Mouse (Mus musculus) CH12.LX (cell line): Measurements from ENCODE around the gene Syn3. TPM values are rescaled to one million over a fixed set of nuclear protein-coding genes. Genes with fewer than 3 reads are reported as not detected.

Experiments
- DNase-seq: peaks from one replicate; pipeline ENCODE4 v3.0.0-alpha.2; 2013; ENCODE audit errors: extremely low read depth
- H3K27ac ChIP-seq: 2 replicates; pipeline ENCODE4 v1.5.1; 2012; ENCODE audit warnings: low read depth, mild to moderate bottlenecking, control low read depth, moderate library complexity; ENCODE audit not compliant: insufficient read depth
- H3K27me3 ChIP-seq: replicated peaks from 2 replicates; pipeline ENCODE3; 2012; ENCODE audit warnings: inconsistent platforms
- H3K36me3 ChIP-seq, 2 experiments: replicated peaks in 1 of 2; 2 replicates each; pipeline versions ENCODE3 to v1.6.1; 2012; ENCODE audit warnings: inconsistent platforms in 1 of 2, low read length in 1 of 2, mild to moderate bottlenecking in 1 of 2, mixed read lengths in 1 of 2, moderate library complexity in 1 of 2; ENCODE audit not compliant: control insufficient read depth in 1 of 2, insufficient read depth in 1 of 2
- H3K4me1 ChIP-seq, 2 experiments: 2 replicates each; pipeline ENCODE4 v1.6.1; 2012; ENCODE audit warnings: inconsistent platforms in 1 of 2, moderate library complexity in 1 of 2; ENCODE audit not compliant: insufficient read depth in 2 of 2, control insufficient read depth in 1 of 2
- H3K4me2 ChIP-seq: 2 replicates; pipeline ENCODE4 v1.6.1; 2012; ENCODE audit warnings: low read depth, mild to moderate bottlenecking, control low read depth; ENCODE audit not compliant: poor library complexity, insufficient read depth, severe bottlenecking
- H3K4me3 ChIP-seq, 3 experiments: fragments of 150-350 bp in 1 of 3; sonication (generic) in 1 of 3; replicated peaks in 1 of 3; 2 replicates each; pipeline versions ENCODE3 to v1.5.1; 2011 to 2012; ENCODE audit warnings: low read depth in 2 of 3, low read length in 2 of 3, mild to moderate bottlenecking in 2 of 3, moderate library complexity in 2 of 3, control low read depth in 1 of 3, improper control_type of control experiment in 1 of 3, inconsistent platforms in 1 of 3, mixed read lengths in 1 of 3; ENCODE audit not compliant: poor library complexity in 1 of 3
- H3K79me2 ChIP-seq: replicated peaks from 2 replicates; pipeline ENCODE4 v1.6.1; 2012; ENCODE audit warnings: mild to moderate bottlenecking, moderate library complexity; ENCODE audit not compliant: control insufficient read depth, poor library complexity, insufficient read depth, severe bottlenecking; ENCODE audit errors: extremely low read depth
- H3K9ac ChIP-seq: 2 replicates; pipeline ENCODE4 v1.6.1; 2012; ENCODE audit warnings: low read depth, mild to moderate bottlenecking, control low read depth, moderate library complexity; ENCODE audit not compliant: insufficient read depth
- H3K9me3 ChIP-seq: replicated peaks from 2 replicates; pipeline ENCODE3; 2012; ENCODE audit warnings: low read length, inconsistent platforms, mixed read lengths
- CHD2 ChIP-seq: IDR thresholded peaks from 2 replicates; pipeline ENCODE4 v1.6.1; 2011; ENCODE audit warnings: low read length, improper control_type of control experiment
- E2F4 ChIP-seq: IDR thresholded peaks from 2 replicates; pipeline ENCODE4 v1.6.1; 2011; ENCODE audit warnings: low read depth, low read length, improper control_type of control experiment; ENCODE audit not compliant: insufficient replicate concordance
- ELF1 ChIP-seq: IDR thresholded peaks from 2 replicates; pipeline ENCODE4 v1.6.1; 2014; ENCODE audit warnings: low read depth, mild to moderate bottlenecking, inconsistent platforms, low read length, improper control_type of control experiment
- EP300 ChIP-seq: IDR thresholded peaks from 2 replicates; pipeline ENCODE4 v1.6.1; 2011; ENCODE audit warnings: low read length, improper control_type of control experiment
- IRF4 ChIP-seq: IDR thresholded peaks from 2 replicates; pipeline ENCODE4 v1.6.1; 2014; ENCODE audit warnings: low read depth, mild to moderate bottlenecking, inconsistent platforms, low read length, improper control_type of control experiment
- JUN ChIP-seq: IDR thresholded peaks from 2 replicates; pipeline ENCODE4 v1.6.1; 2011; ENCODE audit warnings: low read depth, mild to moderate bottlenecking, low read length, improper control_type of control experiment, moderate library complexity; ENCODE audit not compliant: insufficient read depth
- JUND ChIP-seq: conservative IDR thresholded peaks from 2 replicates; pipeline ENCODE4 v1.6.1; 2011; ENCODE audit warnings: low read depth, low read length, improper control_type of control experiment
- KAT2A ChIP-seq: IDR thresholded peaks from 2 replicates; pipeline ENCODE4 v1.6.1; 2012; ENCODE audit warnings: low read length, improper control_type of control experiment, inconsistent platforms; ENCODE audit not compliant: insufficient replicate concordance
- MAX ChIP-seq: IDR thresholded peaks from 2 replicates; pipeline ENCODE4 v1.6.1; 2011; ENCODE audit warnings: low read length, improper control_type of control experiment
- MAZ ChIP-seq: IDR thresholded peaks from 2 replicates; pipeline ENCODE4 v1.6.1; 2012; ENCODE audit warnings: low read depth, mild to moderate bottlenecking, inconsistent platforms, low read length, improper control_type of control experiment, moderate library complexity
- MEF2A ChIP-seq: IDR thresholded peaks from 2 replicates; pipeline ENCODE4 v1.6.1; 2014; ENCODE audit warnings: low read depth, mild to moderate bottlenecking, inconsistent platforms, low read length, improper control_type of control experiment, borderline replicate concordance
- NELFE ChIP-seq: IDR thresholded peaks from 2 replicates; pipeline ENCODE4 v1.6.1; 2011; ENCODE audit warnings: low read depth, low read length, improper control_type of control experiment
- PAX5 ChIP-seq: IDR thresholded peaks from 2 replicates; pipeline ENCODE4 v1.6.1; 2012; ENCODE audit warnings: low read length, inconsistent platforms, mixed read lengths
- SIN3A ChIP-seq: IDR thresholded peaks from 2 replicates; pipeline ENCODE4 v1.6.1; 2012; ENCODE audit warnings: low read length, improper control_type of control experiment, inconsistent platforms
- TCF12 ChIP-seq: IDR thresholded peaks from 2 replicates; pipeline ENCODE4 v1.6.1; 2014; ENCODE audit warnings: low read depth, mild to moderate bottlenecking, inconsistent platforms, low read length, improper control_type of control experiment
- ZC3H11A ChIP-seq: IDR thresholded peaks from 2 replicates; pipeline ENCODE4 v1.6.1; 2012; ENCODE audit warnings: low read depth, mild to moderate bottlenecking, inconsistent platforms, low read length, improper control_type of control experiment
- ZMIZ1 ChIP-seq: IDR thresholded peaks from 2 replicates; pipeline ENCODE4 v1.6.1; 2012; ENCODE audit warnings: low read depth, mild to moderate bottlenecking, inconsistent platforms, low read length, improper control_type of control experiment
- ZNF384 ChIP-seq: IDR thresholded peaks from 2 replicates; pipeline ENCODE4 v1.6.1; 2012; ENCODE audit warnings: low read depth, low read length, improper control_type of control experiment, inconsistent platforms
- dilution Hi-C: fragments of 300-500 bp; cut with MboI; formaldehyde crosslinking; loops from 2 replicates; pipeline ENCODE4 v1.14.3; 2020; ENCODE audit warnings: low sequenced_read_pairs; ENCODE audit not compliant: extremely low pct_unique_long_range_greater_than_20kb, extremely low pct_ligation_motif_present
- in situ Hi-C: fragments of 300-500 bp; cut with MboI; formaldehyde crosslinking; loops from 3 replicates; pipeline ENCODE4 v1.14.3; 2019; ENCODE audit warnings: low sequenced_read_pairs, low pct_ligation_motif_present, low pct_unique_long_range_greater_than_20kb, mixed read lengths
- polyA plus RNA-seq: library from polyadenylated mRNA; unstranded; fragments of >175 nt; gene quantifications from 2 replicates; pipeline ENCODE4 v1.2.1, GENCODE M21; 2012; ENCODE audit warnings: low read depth; ENCODE audit not compliant: insufficient read length
- total RNA-seq, 2 experiments: library from RNA; depleted of rRNA; stranded (reverse); fragments of 300-350 nt in 1 of 2; fragments of >200 nt in 1 of 2; gene quantifications; 2 replicates each; pipeline ENCODE4 v1.2.3; 2012 to 2014

Gene Syn3
- total and polyA plus RNA-seq, 3 experiments, result 2.8 to 8.9 (median 5.6) TPM

DNA sequence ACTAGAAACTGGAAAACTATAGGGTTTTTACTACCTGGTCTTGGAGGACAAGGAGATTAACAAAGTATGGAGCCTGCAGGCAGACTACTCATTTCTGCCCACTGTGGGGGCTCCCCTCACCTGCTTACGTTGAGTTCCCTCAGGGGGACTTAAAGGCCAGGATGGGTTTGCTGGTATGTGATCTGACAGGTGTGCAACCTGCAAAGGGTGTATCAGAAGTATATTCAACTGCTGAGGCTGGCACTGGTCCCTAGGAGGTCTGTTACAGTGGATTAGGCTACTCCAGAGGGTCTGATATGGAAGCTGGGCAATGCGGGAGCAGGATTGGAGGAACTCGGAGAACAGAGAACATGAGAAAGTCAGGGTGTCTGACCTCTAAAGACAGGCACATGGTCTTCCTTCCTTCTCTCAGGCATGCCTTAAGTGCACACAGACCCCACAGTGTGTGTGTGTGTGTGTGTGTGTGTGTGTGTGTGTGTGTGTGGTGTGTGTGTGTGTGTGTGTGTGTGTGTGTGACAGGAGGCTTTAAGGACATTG lies 157.6 kb downstream of the Syn3 start:
- Histone ChIP-seq H3K27me3 (no peaks in the 10 kb centered on the region), H3K9me3 (no peaks in the 10 kb centered on the region), H3K27ac (no peak overlapping the region), H3K4me2 (no peak overlapping the region), H3K79me2 (no peaks in the 10 kb centered on the region), H3K9ac (no peak overlapping the region), H3K36me3 (peaks cover 0 to 48% of the 10 kb centered on the region in 2 experiments), H3K4me1 (peaks cover 0 to 8% of the 10 kb centered on the region in 2 experiments; a peak in 1 of 4 replicates), H3K4me3 (no peak overlapping the region)
- DNase-seq, result no peak
- TF ChIP-seq ZC3H11A, result no peak
- no peak for TF ChIP-seq E2F4
- no peak for TF ChIP-seq MEF2A
- in situ Hi-C loops, result no loop called here
- dilution Hi-C loops, result no loop called here

DNA sequence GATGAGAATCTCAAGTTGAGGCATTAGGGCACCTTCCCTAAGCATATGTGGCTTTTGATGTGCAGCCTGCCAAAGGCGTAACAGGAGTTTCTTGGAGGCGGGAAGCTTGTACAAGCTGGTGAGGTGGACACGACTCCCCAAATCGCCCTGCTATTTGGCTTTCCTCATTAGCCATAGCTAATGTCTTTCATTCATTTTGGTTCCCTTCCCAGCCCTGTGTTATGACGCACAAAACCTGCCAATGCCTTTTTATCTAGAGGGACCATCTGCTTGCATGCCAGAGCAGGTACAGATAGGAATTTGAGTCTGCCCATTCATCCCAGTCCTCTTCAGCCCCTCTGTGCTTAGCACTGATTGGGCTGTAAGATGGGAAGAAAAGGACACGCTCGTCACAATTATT lies 158.3 kb downstream of the Syn3 start:
- H3K9me3 ChIP-seq, result no peaks in the 10 kb centered on the region
- no peak for DNase-seq
- peaks cover 0 to 8% of the 10 kb centered on the region in 2 experiments; a peak in 1 of 4 replicates for H3K4me1 ChIP-seq
- no peak for TF ChIP-seq MAZ
- TF ChIP-seq PAX5, result no peak
- TF ChIP-seq MAX, result no peak
- no peak for TF ChIP-seq TCF12
- no peak for TF ChIP-seq JUND
- no peak for TF ChIP-seq ZMIZ1
- no peak for TF ChIP-seq KAT2A
- TF ChIP-seq IRF4, result no peak
- TF ChIP-seq NELFE, result no peak
- no peak for TF ChIP-seq ELF1
- no peak for TF ChIP-seq E2F4
- TF ChIP-seq ZNF384, result no peak
- TF ChIP-seq EP300, result no peak
- no peak for TF ChIP-seq SIN3A
- no peak for TF ChIP-seq CHD2
- TF ChIP-seq JUN, result no peak
- TF ChIP-seq, all 38 proteins: peak for 0
- no peaks in the 10 kb centered on the region for H3K27me3 ChIP-seq
- H3K36me3 ChIP-seq, result peaks cover 0 to 47% of the 10 kb centered on the region in 2 experiments
- H3K27ac ChIP-seq, result no peak overlapping the region
- no peak overlapping the region for H3K4me3 ChIP-seq
- H3K9ac ChIP-seq, result no peak overlapping the region
- dilution Hi-C loops (no loop called here), in situ Hi-C loops (no loop called here)
- H3K4me2 ChIP-seq, result no peak overlapping the region
- H3K79me2 ChIP-seq, result no peaks in the 10 kb centered on the region
